Mouse (Mus musculus) CH12.LX (cell line): ENCODE data around the gene Kat2b.

Experiments used
- CHD2 ChIP-seq: IDR thresholded peaks from 2 replicates; pipeline ENCODE4 v1.6.1; 2011; ENCODE audit warnings: low read length, improper control_type of control experiment
- CTCF ChIP-seq, 2 experiments: IDR thresholded peaks in 1 of 2; conservative IDR thresholded peaks in 1 of 2; 2 replicates each; pipeline ENCODE4 v1.5.1; 2011 to 2012; ENCODE audit warnings: low read depth in 2 of 2, low read length in 2 of 2, improper control_type of control experiment in 1 of 2, inconsistent platforms in 1 of 2, mild to moderate bottlenecking in 1 of 2, moderate library complexity in 1 of 2
- E2F4 ChIP-seq: IDR thresholded peaks from 2 replicates; pipeline ENCODE4 v1.6.1; 2011; ENCODE audit warnings: low read depth, low read length, improper control_type of control experiment; ENCODE audit not compliant: insufficient replicate concordance
- JUND ChIP-seq: conservative IDR thresholded peaks from 2 replicates; pipeline ENCODE4 v1.6.1; 2011; ENCODE audit warnings: low read depth, low read length, improper control_type of control experiment
- MAFK ChIP-seq: IDR thresholded peaks from 2 replicates; pipeline ENCODE4 v1.6.1; 2011; ENCODE audit warnings: low read length, improper control_type of control experiment; ENCODE audit not compliant: insufficient replicate concordance
- POLR2A ChIP-seq: IDR thresholded peaks from 2 replicates; pipeline ENCODE4 v1.6.1; 2011; ENCODE audit warnings: low read depth, mild to moderate bottlenecking, improper control_type of control experiment, low read length
- POLR2AphosphoS2 ChIP-seq: IDR thresholded peaks from 2 replicates; pipeline ENCODE4 v1.6.1; 2011; ENCODE audit warnings: low read depth, low read length, improper control_type of control experiment
- RAD21 ChIP-seq: IDR thresholded peaks from 2 replicates; pipeline ENCODE4 v1.6.1; 2011; ENCODE audit warnings: low read depth, mild to moderate bottlenecking, low read length, improper control_type of control experiment, moderate library complexity
- SMC3 ChIP-seq: IDR thresholded peaks from 2 replicates; pipeline ENCODE4 v1.6.1; 2011; ENCODE audit warnings: low read depth, low read length, improper control_type of control experiment
- TBP ChIP-seq: conservative IDR thresholded peaks from 2 replicates; pipeline ENCODE4 v1.6.1; 2011; ENCODE audit warnings: low read depth, low read length, improper control_type of control experiment
- USF1 ChIP-seq: IDR thresholded peaks from 2 replicates; pipeline ENCODE4 v1.6.1; 2014; ENCODE audit warnings: low read depth, mild to moderate bottlenecking, inconsistent platforms, low read length, improper control_type of control experiment
- USF2 ChIP-seq: conservative IDR thresholded peaks from 2 replicates; pipeline ENCODE4 v1.6.1; 2011; ENCODE audit warnings: low read depth, low read length, improper control_type of control experiment
- ZKSCAN1 ChIP-seq: IDR thresholded peaks from 2 replicates; pipeline ENCODE4 v1.6.1; 2012; ENCODE audit warnings: low read depth, inconsistent platforms, low read length, improper control_type of control experiment, borderline replicate concordance

GRCm38 (mm10) chr17:53655959-53656358 lies 89.3 kb downstream of the Kat2b start:
- no peak for TF ChIP-seq USF2
- TF ChIP-seq CTCF (conservative IDR thresholded peaks at IDR 0.05 in 1 of 2, IDR thresholded peaks at IDR 0.05 in 1 of 2; ENCODE audit: low read depth in 2 of 2, low read length in 2 of 2): no peak
- no peak for TF ChIP-seq MAFK
- TF ChIP-seq JUND: no peak
- TF ChIP-seq E2F4: no peak
- TF ChIP-seq ZKSCAN1: no peak
- TF ChIP-seq CHD2: no peak
- TF ChIP-seq POLR2A: no peak
- no peak for TF ChIP-seq RAD21
- TF ChIP-seq POLR2AphosphoS2: no peak
- no peak for TF ChIP-seq TBP
- TF ChIP-seq SMC3: no peak
- no peak for TF ChIP-seq USF1
